Mouse (Mus musculus) bone marrow, adult 2 months (tissue): ENCODE measurements around the gene Alx3. TPM values are rescaled to one million over a fixed set of nuclear protein-coding genes. Genes with fewer than 3 reads are reported as not detected.

Experiments used
- H3K27ac ChIP-seq: fragments of 200-500 bp; 2 replicates; pipeline ENCODE4 v1.5.1; 2012; ENCODE audit warnings: low read depth, mild to moderate bottlenecking, control low read depth, inconsistent platforms, low read length; ENCODE audit not compliant: control insufficient read depth, poor library complexity, insufficient read depth
- H3K4me1 ChIP-seq: fragments of 200-500 bp; 2 replicates; pipeline ENCODE4 v1.6.1; 2011; ENCODE audit warnings: low read length; ENCODE audit not compliant: control insufficient read depth, insufficient read depth
- H3K4me3 ChIP-seq: fragments of 200-500 bp; replicated peaks from 2 replicates; pipeline ENCODE3; 2011; ENCODE audit warnings: mild to moderate bottlenecking, low read depth, low read length, control low read depth; ENCODE audit not compliant: control insufficient read depth
- CTCF ChIP-seq: fragments of 200-500 bp; IDR thresholded peaks from 2 replicates; pipeline ENCODE4 v1.5.1; 2011; ENCODE audit warnings: low read length, control low read depth; ENCODE audit not compliant: control insufficient read depth, insufficient read depth
- POLR2A ChIP-seq: fragments of 200-500 bp; IDR thresholded peaks from 2 replicates; pipeline ENCODE4 v1.6.1; 2011; ENCODE audit warnings: low read depth, mild to moderate bottlenecking, control low read depth, low read length, borderline replicate concordance; ENCODE audit not compliant: control insufficient read depth
- WGBS: fragments of 180-500 bp; shearing (Covaris S2); methylation state at CpG from one replicate; pipeline ENCODE4 v1.1.7; 2018; 5-methylcytosine and 5-hydroxymethylcytosine counted together
- polyA plus RNA-seq: library from polyadenylated mRNA; stranded (reverse); fragments of >200 nt; gene quantifications from 2 replicates; pipeline ENCODE4 v1.2.4, GENCODE M21; 2011; ENCODE audit warnings: low replicate concordance; ENCODE audit not compliant: missing spikeins, insufficient read depth, insufficient read length

Gene Alx3
- polyA plus RNA-seq, 1 experiment = not detected

GRCm38 (mm10) chr3:107625536-107625935 lies 30.7 kb downstream of the Alx3 start:
- WGBS = 83% methylated on average over 8 of the region's 8 CpGs
- H3K4me1 ChIP-seq = no peaks in the 10 kb centered on the region
- no peak for TF ChIP-seq POLR2A
- no peak for TF ChIP-seq CTCF
- H3K4me3 ChIP-seq = no peak overlapping the region
- H3K27ac ChIP-seq = no peak overlapping the region

GRCm38 (mm10) chr3:107626751-107627150 lies 31.9 kb downstream of the Alx3 start:
- Histone ChIP-seq H3K4me3 (no peak overlapping the region), H3K27ac (no peak overlapping the region), H3K4me1 (no peaks in the 10 kb centered on the region)
- TF ChIP-seq POLR2A (no peak), CTCF (no peak)
- 91% methylated on average over 8 of the region's 8 CpGs for WGBS

- 90% methylated on average over 7 of the region's 7 CpGs for WGBS
- Histone ChIP-seq H3K4me1 (no peaks in the 10 kb centered on the region), H3K4me3 (no peak overlapping the region), H3K27ac (no peak overlapping the region)
- no peak for TF ChIP-seq CTCF
- no peak for TF ChIP-seq POLR2A
These were observed 32.8 kb downstream of the Alx3 start for GRCm38 (mm10) chr3:107627641-107628040.

GRCm38 (mm10) chr3:107628551-107628950 lies 33.7 kb downstream of the Alx3 start:
- Histone ChIP-seq H3K4me1 (no peaks in the 10 kb centered on the region), H3K27ac (no peak overlapping the region), H3K4me3 (no peak overlapping the region)
- no peak for TF ChIP-seq POLR2A
- TF ChIP-seq CTCF = no peak
- WGBS = 90% methylated on average over 2 of the region's 2 CpGs

GRCm38 (mm10) chr3:107629411-107629810 lies 34.6 kb downstream of the Alx3 start:
- Histone ChIP-seq H3K27ac (no peak overlapping the region), H3K4me3 (no peak overlapping the region), H3K4me1 (no peaks in the 10 kb centered on the region)
- whole genome bisulfite sequencing = 84% methylated on average over 4 of the region's 4 CpGs
- TF ChIP-seq CTCF (no peak), POLR2A (no peak)

GRCm38 (mm10) chr3:107630682-107631522 lies 36.1 kb downstream of the Alx3 start, which contains the start of gene Gm10961:
Gm10961 (plus strand) TSS chr3:107631322.
- H3K4me1 ChIP-seq = no peaks in the 10 kb centered on the region
- 2% methylated on average over 48 of the region's 48 CpGs for WGBS
- H3K27ac ChIP-seq = peak within 1 kb of the TSS; percentile 93
- TF ChIP-seq POLR2A (no peak), CTCF (no peak)
- H3K4me3 ChIP-seq = peak within 1 kb of the TSS; percentile 90

GRCm38 (mm10) chr3:107631523-107631958 lies 36.7 kb downstream of the Alx3 start, which contains the start of gene Strip1:
Strip1 (minus strand) TSS chr3:107631694.
- Histone ChIP-seq H3K27ac (peak within 1 kb of the TSS; percentile 93), H3K4me3 (peak within 1 kb of the TSS; percentile 90), H3K4me1 (no peaks in the 10 kb centered on the region)
- peak; percentile 74; the same call in 1 of the 2 replicates for TF ChIP-seq POLR2A
- no peak for TF ChIP-seq CTCF
- under 1% methylated on average over 35 of the region's 35 CpGs for WGBS

GRCm38 (mm10) chr3:107632786-107633185 lies 38.0 kb downstream of the Alx3 start:
- 90% methylated on average over 4 of the region's 4 CpGs for WGBS
- H3K4me3 ChIP-seq = no peak overlapping the region
- TF ChIP-seq POLR2A (no peak), CTCF (no peak)
- no peaks in the 10 kb centered on the region for H3K4me1 ChIP-seq
- no peak overlapping the region for H3K27ac ChIP-seq

- Histone ChIP-seq H3K4me1 (no peaks in the 10 kb centered on the region), H3K27ac (no peak overlapping the region), H3K4me3 (no peak overlapping the region)
- TF ChIP-seq POLR2A (no peak), CTCF (no peak)
- 95% methylated on average over 9 of the region's 9 CpGs for WGBS
These were observed 39.1 kb downstream of the Alx3 start for GRCm38 (mm10) chr3:107633906-107634305.
